Mouse (Mus musculus) frontal cortex, postnatal 25 days (tissue): ENCODE results near the gene Cldn8.

ENCODE experiments used
- DNase-seq, 2 experiments: peaks; one replicate each; pipeline ENCODE4 v3.0.0; 2022; ENCODE audit warnings: low spot score in 2 of 2

The Cldn8 gene

GRCm38 (mm10) chr16:88563045-88563913, at the start of gene Cldn8:
Gene Cldn8, minus strand, starts transcription at chr16:88563183.
- DNase-seq: no peak

- no peak for DNase-seq
Measured at GRCm38 (mm10) chr16:88612712-88613111, 49.7 kb upstream of the Cldn8 start.

DNA sequence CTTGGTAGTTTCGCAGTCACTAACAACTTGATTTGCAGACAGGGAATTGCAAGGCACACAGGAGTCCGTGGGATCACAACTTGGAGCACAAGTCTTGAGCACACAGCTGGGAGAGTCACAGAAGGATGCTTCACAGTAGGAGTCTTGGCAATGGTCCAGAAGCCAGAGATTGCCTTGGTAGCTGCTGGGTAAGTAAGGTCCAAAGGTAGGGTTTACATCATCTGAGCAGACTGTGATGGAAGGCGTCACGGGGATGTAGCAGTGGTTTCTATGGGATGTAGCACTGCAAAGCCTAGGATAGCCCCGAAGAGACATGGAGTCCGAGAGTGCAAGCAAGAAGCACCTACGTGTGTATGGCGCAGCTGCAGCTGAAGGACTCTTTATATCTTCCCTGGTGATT, 48.9 kb upstream of the Cldn8 start, which contains the start of gene Krtap24-1:
Krtap24-1 (minus strand) TSS at position 358 of the 400 bp plus-strand sequence.
- no peak for DNase-seq

DNA sequence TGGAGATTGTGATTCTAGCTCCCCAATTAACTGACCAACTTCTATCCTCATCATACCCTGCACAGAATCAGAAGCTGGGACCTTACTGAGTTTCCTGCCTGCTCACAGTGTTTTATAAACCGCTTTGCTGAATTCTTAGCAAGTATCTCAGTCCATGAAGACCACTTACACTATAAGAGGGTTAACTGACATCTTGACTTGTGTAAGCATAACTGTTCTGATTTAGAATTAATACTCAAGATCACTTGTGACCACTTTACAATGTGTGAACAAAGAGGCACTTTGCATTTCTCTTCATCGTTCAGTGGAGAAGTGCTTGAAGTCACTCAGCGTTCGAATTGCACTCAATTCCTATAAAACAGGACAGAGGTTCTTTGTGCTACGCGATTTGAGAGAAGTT, 41.6 kb upstream of the Cldn8 start:
- no peak for DNase-seq

DNA sequence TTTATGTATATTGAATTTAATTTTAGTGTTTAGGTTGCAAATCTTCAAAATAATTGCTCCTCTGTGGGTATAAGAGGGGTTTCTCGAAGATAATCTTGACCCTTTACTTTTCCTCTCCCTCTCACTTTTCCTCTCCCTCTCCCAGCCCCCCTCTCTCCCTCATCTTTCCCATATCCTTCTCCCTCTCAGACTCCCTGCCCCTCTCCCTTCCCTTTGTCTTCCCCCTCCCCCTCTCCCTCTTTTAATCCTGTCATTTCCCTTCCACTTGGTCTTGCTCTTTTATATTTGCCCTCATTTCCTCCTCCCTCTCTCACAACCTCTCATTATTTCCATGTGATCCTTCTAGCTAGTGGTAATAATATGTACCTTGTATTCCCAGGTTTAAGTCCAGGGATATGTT, 39.5 kb upstream of the Cldn8 start:
- no peak for DNase-seq

- no peak for DNase-seq
Measured at GRCm38 (mm10) chr16:88600303-88600702, 37.3 kb upstream of the Cldn8 start.

- DNase-seq: no peak
Measured at GRCm38 (mm10) chr16:88599504-88600237, 36.7 kb upstream of the Cldn8 start.

GRCm38 (mm10) chr16:88592758-88593157, 29.8 kb upstream of the Cldn8 start:
- DNase-seq: no peak

GRCm38 (mm10) chr16:88583338-88583737, 20.4 kb upstream of the Cldn8 start:
- no peak for DNase-seq

GRCm38 (mm10) chr16:88575885-88576679, 13.1 kb upstream of the Cldn8 start:
- DNase-seq: no peak

DNA sequence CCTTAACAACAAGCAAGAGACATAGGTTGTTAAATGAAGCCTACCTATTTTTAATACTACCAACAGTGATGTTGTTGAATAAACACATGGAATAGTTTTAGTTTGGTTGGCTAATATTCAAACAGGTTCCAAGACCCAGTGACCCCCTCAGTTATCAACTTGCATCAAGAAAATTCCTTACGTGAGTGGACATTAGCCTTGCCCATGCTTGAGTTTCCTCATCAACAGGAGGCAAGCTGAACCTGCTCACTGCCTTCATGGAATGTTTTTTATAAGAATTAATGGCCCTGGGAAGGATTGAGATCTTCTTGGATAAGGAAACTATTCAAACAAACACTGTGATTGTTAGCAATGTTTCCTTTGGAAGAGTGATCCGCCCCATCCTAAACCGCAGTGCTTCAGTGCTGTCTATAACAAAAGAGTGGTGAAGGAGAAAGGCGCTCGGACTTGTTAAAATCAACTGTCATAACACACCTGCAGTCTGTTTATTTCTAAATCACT, 10.0 kb upstream of the Cldn8 start:
- no peak for DNase-seq

GRCm38 (mm10) chr16:88570136-88570535, 7.2 kb upstream of the Cldn8 start:
- DNase-seq: no peak

DNA sequence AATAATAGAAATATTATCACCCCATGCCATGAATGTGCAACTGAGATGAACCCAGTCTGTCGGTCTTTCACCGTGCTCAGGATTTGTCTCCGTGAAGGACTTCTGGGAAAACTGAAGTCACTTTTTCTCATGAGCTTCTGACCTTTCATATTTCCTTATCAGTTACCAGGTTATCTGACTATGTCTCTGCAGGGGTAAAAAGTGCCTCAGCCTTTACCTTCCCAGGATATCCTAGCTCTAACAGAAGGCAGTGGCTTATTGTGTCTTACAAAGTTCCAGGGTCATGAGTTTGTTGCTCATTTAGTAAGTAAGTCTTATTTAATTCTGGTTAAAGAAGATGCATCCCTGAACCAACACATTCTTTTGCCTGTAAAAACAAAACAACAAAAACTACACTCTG, 6.7 kb upstream of the Cldn8 start:
- DNase-seq: no peak

GRCm38 (mm10) chr16:88569096-88569495, 6.1 kb upstream of the Cldn8 start:
- no peak for DNase-seq

- DNase-seq: no peak
Measured at GRCm38 (mm10) chr16:88561617-88562164, 1.3 kb downstream of the Cldn8 start.

GRCm38 (mm10) chr16:88542488-88542887, 20.5 kb downstream of the Cldn8 start:
- no peak for DNase-seq

DNA sequence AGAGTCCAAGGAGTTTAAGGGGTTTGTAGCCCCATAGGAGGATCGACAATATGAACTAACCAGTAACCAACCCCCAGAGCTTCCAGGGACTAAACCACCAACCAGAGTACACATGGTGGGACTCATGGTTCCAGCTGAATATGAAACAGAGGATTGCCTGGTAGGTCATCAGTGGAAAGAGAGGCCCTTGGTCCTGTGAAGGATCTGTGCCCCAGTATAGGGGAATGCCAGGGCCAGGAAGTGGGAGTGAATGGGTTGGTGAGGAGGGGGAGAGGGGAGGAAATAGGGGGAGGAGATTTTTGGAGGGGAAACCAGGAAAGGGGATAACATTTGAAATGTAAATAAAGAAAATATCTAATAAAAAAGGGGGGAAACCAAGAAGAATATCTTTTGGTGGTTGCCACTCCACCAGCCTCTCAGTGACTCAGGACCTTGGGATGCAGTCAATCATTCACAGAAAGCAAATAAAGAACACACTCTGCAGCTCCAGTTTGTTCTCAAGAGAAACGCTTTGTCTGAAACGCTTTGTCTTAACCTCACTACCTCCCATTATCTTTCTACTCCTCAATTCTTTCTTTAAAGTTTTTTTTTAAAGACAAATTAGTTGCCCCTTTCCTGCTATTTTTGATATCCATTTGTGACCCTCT, 23.0 kb downstream of the Cldn8 start:
- DNase-seq: no peak

DNA sequence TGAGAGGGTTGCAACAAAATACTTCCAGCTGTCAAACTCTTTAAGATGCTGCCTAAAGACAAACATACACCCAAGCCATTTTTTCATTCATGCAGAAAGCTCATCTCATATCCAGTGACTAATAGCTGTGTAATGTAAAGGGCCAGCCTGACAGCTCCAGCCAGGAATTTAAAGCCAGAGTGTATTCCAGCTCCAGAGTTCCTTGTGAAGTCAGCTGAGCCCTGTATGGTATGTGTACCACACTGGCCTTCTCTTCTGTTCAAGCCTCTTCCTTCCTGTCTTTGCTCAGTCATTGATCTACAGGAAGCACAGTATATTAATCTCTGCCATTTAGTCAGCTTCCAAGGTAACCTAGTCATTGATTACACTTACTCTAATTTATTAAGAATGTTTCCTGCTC, 51.6 kb downstream of the Cldn8 start:
- no peak for DNase-seq
